Mouse (Mus musculus): ENCODE measurements at regions not wholly inside any gene's neighbourhood (a gene's known extent, or its start where the extent isn't known, plus 50 kb on each side); places are given as distances from the start of the nearest gene placed in this dataset.

GRCm38 (mm10) chr14:15273107-15273506 is 165.7 kb downstream of the Lrrc3b start:
- no peak for DNase-seq (ENCODE audit: low spot score in 2 of 2)

GRCm38 (mm10) chr14:15272364-15272763 is 166.4 kb downstream of the Lrrc3b start:
- DNase-seq (ENCODE audit: low spot score in 2 of 2): no peak

DNA sequence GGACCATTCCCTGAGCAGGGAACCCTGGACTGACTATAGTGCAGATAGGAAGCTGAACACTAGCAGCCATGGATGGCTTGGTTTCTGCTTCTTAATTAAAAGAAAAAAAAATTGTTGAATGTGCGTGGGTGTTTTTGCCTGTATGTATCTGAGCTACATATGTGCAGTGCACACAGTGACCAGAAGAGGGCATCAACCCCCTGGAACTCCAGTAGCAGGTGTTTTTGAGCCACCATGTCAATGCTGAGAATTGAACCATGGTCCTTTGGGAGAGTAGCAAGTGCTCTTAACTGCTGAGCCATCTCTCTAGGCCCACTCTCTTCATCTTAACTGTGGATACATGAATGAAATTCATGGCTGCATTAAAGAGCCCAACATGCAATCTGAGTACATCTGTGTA is 172.5 kb downstream of the Lrrc3b start:
- DNase-seq (ENCODE audit: low spot score in 2 of 2): no peak

DNA sequence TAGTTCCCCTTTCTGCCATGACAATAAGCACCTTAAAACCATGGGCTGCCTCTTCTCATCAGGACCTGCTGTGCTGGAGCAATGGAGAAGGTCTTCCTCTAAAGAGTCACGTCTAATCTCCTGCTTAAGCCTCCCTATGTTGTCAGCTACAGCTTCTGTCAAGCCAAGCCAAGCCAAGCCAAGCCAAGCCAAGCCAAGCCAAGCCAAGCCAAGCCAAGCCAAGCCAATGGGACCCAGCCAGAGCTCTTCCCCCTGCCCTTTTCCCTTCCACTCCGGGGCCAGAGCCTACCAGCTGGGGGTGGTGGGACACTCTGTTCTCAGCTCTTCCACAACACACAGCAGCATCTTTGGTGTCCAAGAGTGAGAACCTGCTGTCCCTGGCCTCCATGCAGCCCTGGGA is 175.8 kb downstream of the Lrrc3b start:
- peak; percentile 7 to 24 for DNase-seq (ENCODE audit: low spot score in 2 of 2)

GRCm38 (mm10) chr14:15255729-15256128 is 183.1 kb downstream of the Lrrc3b start:
- DNase-seq (ENCODE audit: low spot score in 2 of 2): peak in 1 of 2 experiments; percentile 4

DNA sequence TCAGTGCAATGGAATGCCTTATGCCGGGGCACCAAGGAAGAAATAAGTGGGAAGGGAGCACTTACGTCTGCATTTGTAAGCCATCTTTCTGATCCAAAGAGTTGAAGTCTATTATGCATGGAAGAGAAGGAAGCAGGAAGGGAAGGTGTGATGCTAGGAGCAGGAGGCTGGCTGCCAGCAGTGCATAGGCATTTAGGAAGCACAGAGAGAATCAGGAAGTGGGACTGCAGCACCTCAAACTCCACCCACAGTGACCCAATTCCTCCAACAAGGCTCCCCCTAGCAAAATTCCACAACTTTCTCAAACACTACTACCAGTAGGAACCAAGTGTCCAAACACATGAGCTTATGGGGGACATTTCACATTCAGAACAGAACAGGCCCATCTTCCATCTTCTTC is 233.2 kb downstream of the Lrrc3b start:
- DNase-seq (ENCODE audit: low spot score in 2 of 2): no peak

DNA sequence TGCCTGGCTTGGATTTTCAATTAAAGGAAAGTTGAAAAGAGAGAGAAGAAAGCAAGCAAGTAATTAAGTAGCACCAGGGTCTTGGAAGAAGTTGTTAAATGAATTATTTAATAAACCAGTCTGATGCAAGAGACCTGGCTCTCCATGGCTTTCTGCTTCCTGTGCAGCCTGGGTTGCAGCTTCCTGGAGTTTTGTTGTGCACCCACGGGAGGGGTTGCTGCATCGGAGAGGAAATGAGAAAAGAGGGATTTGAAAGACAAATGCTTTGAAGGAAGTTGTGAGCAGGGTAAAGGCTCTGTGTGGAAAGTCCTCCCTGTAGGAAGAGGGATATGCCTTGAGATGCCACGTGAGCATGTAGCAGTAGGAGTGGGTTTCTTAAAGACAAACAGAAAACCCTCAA is 234.5 kb downstream of the Lrrc3b start:
- no peak for DNase-seq (ENCODE audit: low spot score in 2 of 2)

All from layer of hippocampus, postnatal 10 days (tissue).